Mouse (Mus musculus): Measurements from ENCODE around the gene Arhgef3.

Gene Arhgef3

DNA sequence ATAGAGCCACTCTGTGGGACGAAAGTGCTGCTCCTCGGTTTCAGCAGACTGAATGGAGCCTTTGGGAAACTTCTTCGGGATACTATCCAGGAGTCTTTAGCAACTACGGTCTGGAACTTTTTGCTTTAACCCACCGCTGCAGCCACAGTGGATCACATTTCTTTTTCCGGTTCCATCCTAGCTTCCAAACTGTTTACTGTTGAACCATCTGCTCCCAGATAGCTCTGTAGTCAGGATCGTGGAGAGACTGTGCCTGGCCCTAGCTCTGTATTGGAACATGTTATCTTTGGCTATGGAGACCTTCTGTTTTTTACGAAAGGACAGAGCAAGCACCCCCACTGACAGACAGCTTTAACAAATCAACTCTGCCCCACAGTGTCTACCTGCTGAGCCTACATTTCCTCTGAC, 257.0 kb downstream of the Arhgef3 start:
- no peak for DNase-seq (ENCODE audit: low read depth, low spot score)

DNA sequence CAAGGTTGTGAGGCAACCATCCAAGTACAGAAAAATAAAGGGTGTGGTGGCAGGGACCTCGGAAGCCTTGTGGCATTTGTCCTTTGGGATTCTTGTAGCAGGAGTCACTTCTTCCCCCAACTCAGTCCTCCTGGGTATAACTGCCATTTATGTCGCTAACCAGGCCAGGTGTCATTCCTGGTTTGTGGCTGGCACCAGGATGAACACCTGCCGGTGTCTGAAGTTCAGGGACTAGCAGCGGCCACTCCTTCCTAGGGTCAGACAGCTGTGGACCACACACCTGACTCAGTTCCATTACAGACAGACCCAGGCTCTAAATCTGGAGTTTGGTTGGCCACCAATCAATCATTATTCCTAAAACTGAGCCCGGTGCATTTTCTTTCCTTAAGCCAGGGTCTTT, 258.8 kb downstream of the Arhgef3 start:
- no peak for DNase-seq (ENCODE audit: low read depth, low spot score)

DNA sequence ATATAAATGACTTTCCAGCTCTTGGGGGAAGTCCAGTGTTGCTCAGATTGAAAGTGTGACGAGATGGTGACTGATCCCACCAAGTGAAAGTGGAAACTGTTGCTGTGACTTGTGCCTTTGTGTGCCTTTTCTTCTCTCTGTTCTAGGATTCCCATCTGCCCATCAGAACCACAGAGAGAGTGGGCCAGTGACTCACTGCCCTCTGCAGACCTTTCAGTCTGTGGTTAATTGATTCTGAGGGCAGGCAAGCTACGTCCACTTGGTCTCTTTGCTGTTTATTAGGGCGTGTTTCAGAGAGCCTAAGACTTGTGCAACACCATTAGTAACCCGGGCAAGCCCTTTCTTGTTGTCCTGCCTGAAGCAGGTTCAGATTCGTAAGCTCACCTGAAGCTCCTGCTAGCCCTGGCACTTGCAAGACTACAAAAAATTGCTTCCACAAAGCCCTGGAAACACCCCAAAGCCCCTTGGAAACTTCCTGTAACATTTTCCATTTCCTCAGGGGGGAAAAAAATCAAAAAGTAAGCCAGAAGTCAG, 261.5 kb downstream of the Arhgef3 start:
- no peak for DNase-seq (ENCODE audit: low read depth, low spot score)

DNA sequence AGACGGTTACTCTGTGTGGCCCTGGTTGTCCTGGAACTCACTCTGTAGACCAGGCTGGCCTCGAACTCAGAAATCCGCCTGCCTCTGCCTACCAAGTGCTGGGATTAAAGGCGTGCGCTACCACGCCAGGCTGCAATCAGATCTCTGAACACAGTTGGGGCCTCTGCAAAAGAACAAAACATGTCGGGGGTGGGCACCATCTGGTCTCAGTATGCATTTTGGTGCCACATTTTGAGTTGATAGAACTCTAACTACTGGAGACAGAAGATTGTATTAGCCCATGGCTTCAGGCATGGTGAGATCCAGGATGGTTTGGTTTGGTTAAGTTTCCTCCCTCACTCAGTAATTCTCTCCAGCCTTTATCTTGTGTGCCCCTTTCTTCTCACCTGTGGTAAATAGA, 264.0 kb downstream of the Arhgef3 start:
- DNase-seq (ENCODE audit: low read depth, low spot score): no peak

DNA sequence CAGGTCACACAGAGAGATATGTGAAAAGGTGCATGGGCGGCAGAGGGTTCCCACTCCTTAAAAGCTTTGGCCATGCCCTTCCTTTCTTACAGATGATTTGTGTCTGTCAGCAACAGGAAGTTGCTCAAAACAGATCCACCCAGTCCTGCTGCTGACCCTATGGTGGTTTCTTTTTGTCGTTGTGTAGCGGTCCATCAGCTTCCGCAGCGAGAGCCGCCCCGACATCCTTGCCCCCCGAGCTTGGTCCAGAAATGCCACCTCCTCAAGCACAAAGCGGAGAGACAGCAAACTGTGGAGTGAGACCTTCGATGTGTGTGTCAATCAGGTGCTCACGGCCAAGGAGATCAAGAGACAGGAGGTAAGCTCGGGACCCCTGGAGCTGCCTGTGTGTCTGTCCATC, 264.7 kb downstream of the Arhgef3 start:
- DNase-seq (ENCODE audit: low read depth, low spot score): no peak

DNA sequence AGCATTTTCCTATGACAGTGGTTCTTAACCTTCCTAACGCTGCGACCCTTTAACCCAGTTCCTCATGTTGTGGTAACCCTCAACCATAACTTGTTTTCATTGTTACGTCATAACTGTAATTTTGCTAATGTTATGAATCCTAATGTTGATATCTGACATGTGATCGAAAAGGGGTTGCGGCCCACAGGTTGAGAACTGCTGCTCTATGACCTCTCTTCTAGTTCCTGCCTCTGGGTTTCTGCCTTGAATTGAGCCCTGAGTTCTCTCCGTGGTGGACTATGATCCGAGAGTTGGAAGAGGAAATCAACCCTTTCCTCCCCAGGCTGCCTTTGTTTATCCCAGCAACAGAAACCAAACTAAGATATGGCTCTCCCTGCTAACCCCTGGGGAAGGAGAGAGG, 266.8 kb downstream of the Arhgef3 start:
- no peak for DNase-seq (ENCODE audit: low read depth, low spot score)

DNA sequence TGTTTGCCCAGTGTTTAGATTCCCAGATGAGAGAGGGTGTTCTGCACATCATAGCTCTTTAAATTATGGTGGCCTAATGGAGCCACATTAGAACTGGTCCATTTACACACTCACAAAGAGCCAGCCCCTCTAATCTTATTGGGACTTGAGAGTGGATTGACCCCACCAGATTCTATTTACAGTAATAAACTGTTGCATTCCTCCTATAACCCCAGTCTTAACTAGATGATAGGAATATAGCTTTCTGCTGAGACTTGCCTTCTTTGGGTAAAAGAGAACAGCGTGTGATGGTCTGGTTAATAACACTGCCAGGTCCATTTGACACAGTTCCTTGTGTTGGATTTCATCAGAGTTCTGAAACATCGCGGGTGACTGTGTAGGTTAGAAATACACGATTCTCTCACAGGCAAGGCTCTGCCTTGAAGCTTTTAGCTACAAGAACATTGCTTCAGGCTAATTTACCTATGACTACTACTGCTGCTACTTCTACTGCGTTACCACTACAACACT, 268.7 kb downstream of the Arhgef3 start:
- DNase-seq (ENCODE audit: low read depth, low spot score): no peak

DNA sequence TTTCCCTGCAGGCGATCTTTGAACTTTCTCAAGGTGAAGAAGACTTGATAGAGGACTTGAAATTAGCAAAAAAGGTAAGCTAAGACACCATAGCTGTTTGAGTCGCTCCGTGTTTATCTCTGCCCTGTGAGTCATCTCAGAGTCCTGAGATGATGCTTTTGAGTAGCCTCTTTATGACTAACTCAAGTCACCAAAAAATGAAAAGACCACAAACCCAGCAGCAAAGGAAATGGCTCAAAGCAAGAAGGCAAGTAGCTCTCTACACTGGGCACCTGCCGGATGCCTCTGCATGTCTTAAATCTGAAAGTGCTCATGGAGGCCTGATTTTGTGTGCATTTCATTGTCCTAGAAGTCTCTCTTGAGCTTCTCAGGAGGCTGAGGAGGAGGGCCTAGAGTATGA, 269.4 kb downstream of the Arhgef3 start:
- DNase-seq (ENCODE audit: low read depth, low spot score): no peak

DNA sequence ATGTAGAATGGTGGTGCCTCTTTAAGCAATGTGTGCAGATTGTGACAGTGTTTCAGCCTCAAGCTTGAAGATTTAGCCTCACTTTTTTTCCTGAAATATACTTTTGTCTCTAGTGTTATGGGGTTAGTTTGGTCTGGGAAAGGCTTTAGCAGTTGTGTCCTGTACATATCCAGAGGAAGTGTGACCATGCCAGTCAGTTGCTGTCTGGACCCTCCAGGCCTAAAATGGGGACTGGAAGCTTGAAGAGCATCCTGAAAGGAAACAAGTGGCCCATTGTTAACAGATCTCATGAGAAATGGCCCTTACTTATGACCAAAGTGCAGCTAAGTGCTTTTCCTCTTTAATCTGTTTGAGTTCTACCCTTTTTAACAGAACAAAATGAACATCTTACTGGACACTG, 273.9 kb downstream of the Arhgef3 start:
- DNase-seq (ENCODE audit: low read depth, low spot score): no peak

DNA sequence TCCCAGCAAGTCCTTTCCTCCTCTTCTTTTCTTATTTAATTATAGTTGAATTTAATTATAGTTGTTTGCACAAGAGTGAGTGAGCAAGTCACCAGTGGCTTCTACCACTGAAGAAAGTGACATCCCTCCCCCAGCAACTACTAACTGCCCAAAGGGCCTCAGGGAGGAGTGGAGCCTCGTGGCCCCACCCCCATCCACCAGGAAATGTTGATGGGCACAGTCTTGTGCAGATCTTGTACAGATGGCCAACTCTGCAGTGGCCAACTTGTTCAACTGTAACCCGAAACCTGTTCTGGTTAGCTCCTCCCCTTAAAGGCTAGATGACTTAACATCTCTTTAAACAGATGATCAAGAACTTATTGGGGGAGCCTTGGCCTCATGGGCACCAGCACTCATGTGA, 275.0 kb downstream of the Arhgef3 start:
- DNase-seq (ENCODE audit: low read depth, low spot score): no peak

DNA sequence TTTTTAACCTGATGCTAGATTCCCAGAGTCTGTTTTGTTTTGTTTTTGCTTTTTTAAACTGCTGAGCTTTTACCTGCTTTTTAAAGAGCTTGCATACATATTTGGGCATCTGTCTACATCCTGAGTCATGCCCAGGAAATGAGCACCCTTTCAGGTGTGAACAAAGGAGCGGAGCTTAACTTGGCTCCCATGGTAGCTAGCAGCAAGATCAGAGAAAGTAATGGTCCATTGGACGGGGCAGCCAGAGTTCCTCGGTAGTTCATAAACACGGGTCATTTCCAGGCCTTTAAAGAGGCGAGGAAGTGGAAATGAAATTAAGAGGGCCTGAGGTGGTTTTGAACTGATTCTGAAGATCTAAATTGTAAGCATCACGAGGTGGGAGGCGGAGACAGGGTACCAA, 276.0 kb downstream of the Arhgef3 start:
- DNase-seq (ENCODE audit: low read depth, low spot score): no peak

DNA sequence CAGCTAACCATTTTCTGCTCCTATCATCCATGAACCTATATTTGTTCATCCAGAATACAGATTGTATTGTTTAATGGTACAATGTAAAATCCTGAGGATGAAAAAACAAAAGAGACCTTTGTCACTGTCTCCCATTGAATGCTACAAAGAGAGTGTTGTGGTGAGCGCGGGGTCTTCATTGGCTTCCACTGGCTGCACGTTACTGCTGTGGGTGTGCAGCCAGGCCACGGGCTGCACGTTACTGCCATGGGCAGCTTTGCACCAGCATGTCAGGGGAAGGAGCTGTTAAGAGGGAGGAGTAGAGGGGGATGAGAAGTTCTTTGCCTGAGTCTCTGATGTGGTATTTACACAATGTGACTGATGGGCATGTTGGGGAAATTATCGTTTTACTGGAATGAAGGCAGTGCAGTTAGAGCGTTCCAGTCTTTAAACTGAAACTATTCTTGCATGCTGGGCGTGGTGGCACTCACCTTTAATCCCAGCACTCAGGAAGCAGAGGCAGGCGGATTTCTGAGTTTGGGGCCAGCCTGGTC, 277.1 kb downstream of the Arhgef3 start:
- DNase-seq (ENCODE audit: low read depth, low spot score): no peak

DNA sequence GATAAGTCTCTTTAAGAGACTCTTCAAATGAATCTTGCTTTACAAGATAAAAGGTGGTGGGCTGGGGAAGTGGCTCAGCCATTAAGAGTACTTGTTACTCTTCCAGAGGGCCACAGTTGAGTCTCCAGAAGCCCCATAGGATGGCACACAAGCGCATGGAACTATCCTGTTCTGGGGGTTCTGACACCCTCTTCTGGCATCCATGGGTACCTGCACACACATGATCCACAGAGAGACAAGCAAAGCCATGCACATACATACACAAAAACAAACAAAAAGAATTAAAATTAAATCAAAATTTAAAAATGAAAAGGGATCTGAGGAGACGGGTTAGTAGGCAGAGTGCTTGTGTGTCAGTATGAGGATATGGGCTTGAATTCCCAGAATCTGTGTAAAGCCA, 278.0 kb downstream of the Arhgef3 start:
- DNase-seq (ENCODE audit: low read depth, low spot score): no peak

DNA sequence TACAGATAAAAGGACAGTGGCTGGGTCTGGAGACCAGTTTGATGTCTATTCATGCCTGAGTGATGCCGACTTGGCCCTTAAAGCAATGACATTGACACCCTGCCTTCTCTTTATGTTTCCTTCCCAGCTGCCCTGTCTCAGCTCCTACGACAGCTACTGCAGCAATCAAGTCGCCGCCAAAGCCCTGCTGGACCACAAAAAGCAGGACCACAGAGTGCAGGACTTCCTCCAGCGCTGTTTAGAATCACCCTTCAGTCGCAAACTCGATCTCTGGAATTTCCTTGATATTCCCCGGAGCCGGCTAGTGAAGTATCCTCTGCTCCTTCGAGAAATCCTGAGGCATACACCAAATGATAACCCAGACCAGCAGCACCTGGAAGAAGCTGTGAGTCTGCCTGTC, 279.1 kb downstream of the Arhgef3 start:
- DNase-seq (ENCODE audit: low read depth, low spot score): no peak

DNA sequence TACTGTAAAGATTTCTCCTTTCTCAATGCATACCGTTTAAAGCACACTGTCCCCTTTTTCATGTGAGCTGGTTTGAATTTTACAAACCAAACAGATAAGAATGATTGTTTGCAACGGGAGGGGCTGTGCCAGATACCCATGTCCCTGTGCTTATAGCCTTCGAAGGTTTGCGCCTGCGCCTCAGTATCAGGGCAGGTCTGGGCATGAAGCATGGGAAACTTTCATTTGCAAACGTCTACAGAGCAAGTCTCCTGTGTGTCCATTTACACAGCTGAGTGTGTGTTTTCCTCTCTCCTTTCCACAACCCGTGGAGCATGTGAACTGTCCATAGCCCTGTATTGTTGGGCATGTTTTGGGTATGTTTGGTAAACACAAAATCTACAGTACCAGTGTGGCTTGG, 281.7 kb downstream of the Arhgef3 start:
- no peak for DNase-seq (ENCODE audit: low read depth, low spot score)

DNA sequence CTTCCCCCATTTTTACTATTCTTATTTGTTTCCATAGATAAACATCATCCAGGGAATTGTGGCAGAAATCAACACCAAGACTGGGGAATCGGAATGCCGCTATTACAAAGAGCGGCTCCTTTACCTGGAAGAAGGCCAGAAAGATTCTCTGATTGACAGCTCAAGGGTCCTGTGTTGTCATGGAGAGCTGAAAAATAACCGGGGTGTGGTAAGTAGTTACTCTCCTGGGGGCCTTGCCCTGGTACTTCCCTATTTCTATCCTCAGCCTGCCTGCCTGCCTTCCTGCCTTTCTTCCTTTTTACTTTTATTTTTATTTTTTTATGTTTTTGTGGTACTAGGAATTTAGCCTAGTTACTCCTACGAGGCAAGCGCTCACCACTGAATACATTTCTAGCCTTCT, 282.8 kb downstream of the Arhgef3 start:
- DNase-seq (ENCODE audit: low read depth, low spot score): no peak

DNA sequence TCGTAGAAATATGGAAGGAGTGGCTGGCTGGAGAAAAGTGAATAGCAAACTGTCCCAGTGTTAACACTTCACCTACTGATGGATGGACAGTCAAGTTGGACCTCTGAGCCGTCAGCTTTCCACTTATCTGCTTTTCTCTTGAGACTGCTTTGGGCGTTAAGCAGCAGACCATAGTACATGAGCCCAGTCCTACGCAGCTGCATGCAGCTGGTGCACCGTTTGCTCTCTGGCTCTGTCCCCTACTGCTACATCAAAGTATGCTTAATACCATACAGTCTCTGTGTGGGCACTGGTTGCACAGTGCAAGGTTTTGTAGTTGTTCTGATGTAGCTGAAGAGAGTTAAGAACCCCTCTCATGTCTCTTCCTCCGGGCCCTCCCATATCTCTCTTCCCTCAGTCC, 285.8 kb downstream of the Arhgef3 start:
- DNase-seq (ENCODE audit: low read depth, low spot score): no peak

DNA sequence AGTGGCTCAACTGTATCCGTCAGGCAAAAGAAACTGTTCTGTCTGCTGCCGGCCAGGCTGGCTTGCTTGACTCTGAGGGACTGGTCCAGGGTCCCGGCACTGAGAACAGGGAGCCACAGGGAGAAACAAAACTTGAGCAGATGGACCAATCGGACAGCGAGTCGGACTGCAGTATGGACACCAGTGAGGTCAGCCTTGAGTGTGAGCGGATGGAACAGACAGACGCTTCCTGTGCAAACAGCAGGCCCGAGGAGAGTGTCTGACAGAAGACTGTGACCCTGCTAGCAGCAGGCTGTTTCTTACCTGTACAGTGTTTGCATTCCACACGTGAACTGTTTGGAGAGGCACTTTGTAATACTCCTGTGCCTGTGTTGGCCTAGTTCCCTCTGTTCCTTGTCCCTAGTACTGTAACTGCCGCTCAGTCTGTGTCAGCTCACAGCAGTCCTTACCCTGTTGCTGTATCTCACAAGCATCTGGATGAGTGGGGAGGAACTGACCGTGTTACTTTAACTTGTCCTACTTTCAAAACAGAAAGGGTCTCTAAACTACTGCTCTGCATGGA, 287.1 kb downstream of the Arhgef3 start:
- no peak for DNase-seq (ENCODE audit: low read depth, low spot score)

DNA sequence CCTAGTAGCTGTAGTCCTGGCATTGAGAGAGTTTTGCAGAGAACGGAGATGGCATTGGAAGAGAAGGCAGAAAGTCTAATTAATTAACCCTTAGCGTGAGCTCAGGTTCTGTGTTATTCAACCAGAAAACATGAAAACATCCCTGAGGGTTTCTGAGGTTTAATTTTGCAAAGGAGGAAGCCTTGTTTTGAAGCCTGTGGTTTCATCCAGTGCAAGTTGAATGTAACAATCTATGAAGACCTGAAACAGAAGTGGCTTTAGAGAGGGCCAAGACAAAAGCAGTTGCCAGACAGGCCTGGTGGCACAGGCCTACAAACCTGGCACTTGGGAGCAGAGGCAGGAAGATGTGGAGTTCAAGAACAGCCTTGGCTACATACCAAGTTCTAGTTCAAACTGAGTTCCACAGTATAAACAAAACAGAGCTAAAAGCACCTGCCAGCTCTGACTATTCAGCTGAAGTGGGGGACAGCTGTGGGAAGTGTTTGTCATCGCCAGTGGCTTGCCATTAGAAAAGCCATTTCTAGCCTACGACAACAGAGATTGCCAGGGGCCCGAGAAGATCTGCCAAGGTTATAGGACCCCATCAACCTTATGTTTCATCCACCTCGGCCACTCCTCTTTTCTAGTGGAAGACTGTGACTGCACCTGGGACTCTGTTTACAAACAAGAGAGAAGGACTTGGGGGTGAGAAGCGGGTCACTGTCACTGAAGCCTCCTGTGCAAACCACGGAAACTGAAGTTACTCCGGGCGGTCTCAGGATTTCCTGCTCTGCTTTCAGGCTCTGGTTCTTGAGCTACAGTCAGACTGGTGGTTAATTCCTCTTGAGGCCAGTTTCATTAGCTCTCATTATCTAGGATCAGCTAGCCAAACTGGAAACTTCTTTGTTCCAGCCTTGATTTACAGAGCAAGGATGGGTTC, 287.9 kb downstream of the Arhgef3 start:
- DNase-seq (ENCODE audit: low read depth, low spot score): no peak

DNA sequence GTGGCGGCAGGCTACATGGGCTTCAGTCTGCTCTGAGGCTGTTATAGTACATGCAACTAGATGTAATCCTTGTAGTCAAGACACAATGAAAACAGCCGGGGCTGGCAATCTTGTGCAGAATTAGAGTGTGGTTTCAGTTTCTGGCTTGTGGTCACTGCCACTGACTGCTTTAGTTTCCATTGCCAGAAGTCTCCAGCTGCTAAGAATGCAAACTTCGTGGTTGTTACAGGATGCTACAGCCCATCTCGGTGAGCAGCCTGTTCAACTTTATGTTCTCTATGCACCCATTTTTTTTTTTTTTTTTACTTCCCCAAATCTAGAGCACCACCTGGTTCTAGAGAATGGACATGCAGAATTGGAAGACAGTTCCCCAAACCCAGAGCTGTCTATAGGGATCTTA, 290.8 kb downstream of the Arhgef3 start:
- DNase-seq (ENCODE audit: low read depth, low spot score): no peak

DNA sequence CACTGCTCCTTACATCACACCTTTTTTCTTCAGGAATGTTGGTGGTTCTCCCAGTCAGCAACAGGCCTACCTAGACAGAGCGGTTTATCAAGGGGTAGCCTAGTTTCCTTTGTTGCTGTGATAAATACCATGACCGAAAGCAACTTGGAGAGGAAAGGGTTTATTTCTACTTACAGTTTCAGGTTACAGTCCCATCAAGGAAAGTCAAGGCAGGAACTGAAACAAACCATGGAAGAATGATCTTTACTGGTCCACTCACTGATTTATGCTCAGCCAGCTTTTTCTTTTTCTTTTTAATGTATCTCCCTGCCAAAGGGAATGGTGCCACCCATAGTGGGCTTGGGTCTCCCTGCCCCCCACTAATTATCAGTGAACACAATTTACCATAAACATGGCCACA, 291.2 kb downstream of the Arhgef3 start:
- DNase-seq (ENCODE audit: low read depth, low spot score): no peak

DNA sequence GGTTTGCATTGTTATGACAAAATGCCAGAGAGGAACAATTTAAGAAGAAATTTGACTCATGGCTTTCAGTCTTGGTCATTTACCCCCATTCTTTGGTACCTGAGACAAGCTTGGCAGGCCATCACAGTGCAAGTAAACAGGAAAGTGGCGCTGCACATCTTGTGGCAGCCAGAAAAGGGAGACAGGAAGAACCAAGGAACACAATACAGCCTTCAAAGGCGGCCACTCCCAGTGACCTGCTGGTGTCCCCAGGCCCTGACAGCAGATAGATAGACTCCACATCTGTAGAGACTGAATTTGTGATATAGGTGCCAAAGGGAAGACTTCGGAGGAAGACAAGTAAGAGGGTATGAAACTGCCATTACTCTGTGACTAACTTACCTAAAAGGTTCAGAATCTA, 293.5 kb downstream of the Arhgef3 start:
- DNase-seq (ENCODE audit: low read depth, low spot score): no peak

DNA sequence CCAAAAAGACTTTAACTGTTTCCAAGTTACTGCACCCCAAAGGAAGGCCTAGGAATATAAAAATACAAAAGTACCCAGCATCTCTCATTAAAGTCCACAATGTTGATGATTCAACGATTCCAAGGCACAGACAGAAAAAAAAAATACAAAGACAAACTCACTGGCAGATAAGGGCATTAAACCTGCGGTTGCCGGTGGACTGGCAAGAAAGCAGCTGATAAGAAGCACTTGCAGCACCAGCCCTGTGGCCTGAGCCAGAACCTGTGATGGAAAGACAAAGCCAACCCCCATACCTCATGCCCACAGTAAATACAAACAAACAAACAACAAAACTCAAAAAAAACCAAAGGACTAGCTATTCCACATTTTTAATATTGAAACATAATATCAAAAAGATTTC, 295.0 kb downstream of the Arhgef3 start:
- DNase-seq (ENCODE audit: low read depth, low spot score): no peak
